Comparison of ENCODE assay signal across 9 mouse cellular contexts in genomic region chr4:134128983-134129362, GRCm38 (mm10). TPM values are rescaled to one million over a fixed set of nuclear protein-coding genes. Genes with fewer than 3 reads are reported as not detected.
DNase-seq lines count a peak whose midpoint lies in the region; ATAC-seq and TF ChIP-seq lines count a peak whose summit lies in the region.
"Had no signal": no experiment of that assay in that cellular context is flagged by ENCODE, and none has a peak within 500 bp of the region (broad histone marks: within the 10 kb centered on the region; RNA-seq: fewer than 3 reads in every experiment).

No protein-coding gene starts in this region.

- no peak for TF ChIP-seq CTCF in G1E (IDR thresholded peaks at IDR 0.05; ENCODE audit: low read depth, low read length)
- no peak for TF ChIP-seq CTCF in liver, embryonic 14.5 days (IDR thresholded peaks at IDR 0.05; ENCODE audit: low read depth)

- H3K4me3 ChIP-seq in heart, embryonic 12.5 days, result peak overlapping the region; percentile 88
- peak overlapping the region; percentile 89 for H3K4me3 ChIP-seq in G1E (ENCODE audit: low read depth, low read length)
- peak overlapping the region; percentile 62 to 67 for H3K4me3 ChIP-seq in liver, embryonic 14.5 days (ENCODE audit: insufficient read depth in 1 of 2, low read depth in 2 of 2, low read length in 2 of 2)
- H3K4me3 ChIP-seq in neural tube, embryonic 15.5 days (replicated peaks), result peak overlapping the region; percentile 91

- peak overlapping the region; percentile 86 for H3K9ac ChIP-seq in heart, embryonic 12.5 days
- peak overlapping the region; percentile 10 for H3K9ac ChIP-seq in liver, embryonic 14.5 days (replicated peaks)
- H3K9ac ChIP-seq in neural tube, embryonic 15.5 days (replicated peaks), result peak overlapping the region; percentile 85

- 2% methylated on average over 14 of the region's 14 CpGs for WGBS in heart, embryonic 12.5 days
- 2% methylated on average over 14 of the region's 14 CpGs for WGBS in liver, embryonic 14.5 days (ENCODE audit: insufficient replicate concordance)
- WGBS in neural tube, embryonic 15.5 days, result 4% methylated on average over 14 of the region's 14 CpGs

- peaks cover 42% of the 10 kb centered on the region for H3K4me1 ChIP-seq in heart, embryonic 12.5 days (replicated peaks)
- peaks cover 87% of the 10 kb centered on the region for H3K4me1 ChIP-seq in G1E (ENCODE audit: insufficient read depth, low read depth, low read length)
- H3K4me1 ChIP-seq in liver, embryonic 14.5 days (replicated peaks; ENCODE audit: control insufficient read depth in 2 of 2, insufficient read depth in 2 of 2, low read length in 1 of 2), result peaks cover 5 to 22% of the 10 kb centered on the region in 2 experiments
- H3K4me1 ChIP-seq in neural tube, embryonic 15.5 days, result peaks cover 34% of the 10 kb centered on the region

- TF ChIP-seq EP300 in liver, embryonic 14.5 days (IDR thresholded peaks at IDR 0.05; ENCODE audit: low read depth), result no peak

- H3K36me3 ChIP-seq in heart, embryonic 12.5 days, result peaks cover 21% of the 10 kb centered on the region
- H3K36me3 ChIP-seq in G1E (replicated peaks), result peaks cover 81% of the 10 kb centered on the region
- peaks cover 9% of the 10 kb centered on the region for H3K36me3 ChIP-seq in liver, embryonic 14.5 days (replicated peaks; ENCODE audit: control insufficient read depth, insufficient read depth, low read depth)
- peaks cover 10% of the 10 kb centered on the region for H3K36me3 ChIP-seq in neural tube, embryonic 15.5 days

- intact Hi-C loops in heart, postnatal 14 days (cut with DNase I), result no loop called here

- H3K9me3 ChIP-seq in heart, embryonic 12.5 days (replicated peaks), result no peaks in the 10 kb centered on the region
- no peaks in the 10 kb centered on the region for H3K9me3 ChIP-seq in G1E (replicated peaks)
- H3K9me3 ChIP-seq in liver, embryonic 14.5 days (ENCODE audit: control insufficient read depth, low read length), result no peaks in the 10 kb centered on the region
- H3K9me3 ChIP-seq in neural tube, embryonic 15.5 days (replicated peaks), result no peaks in the 10 kb centered on the region

- peak overlapping the region; percentile 86 for H3K27ac ChIP-seq in heart, embryonic 12.5 days (ENCODE audit: poor library complexity, severe bottlenecking)
- no peak overlapping the region; the same call in 1 of the 2 replicates for H3K27ac ChIP-seq in liver, embryonic 14.5 days
- H3K27ac ChIP-seq in neural tube, embryonic 15.5 days (replicated peaks), result peak overlapping the region; percentile 86

- peak overlapping the region; percentile 90 for H3K4me2 ChIP-seq in heart, embryonic 12.5 days
- peak overlapping the region; percentile 80 for H3K4me2 ChIP-seq in liver, embryonic 14.5 days (ENCODE audit: low read depth)
- H3K4me2 ChIP-seq in neural tube, embryonic 15.5 days, result peak overlapping the region; percentile 87

- H3K27me3 ChIP-seq in heart, embryonic 12.5 days (replicated peaks), result no peaks in the 10 kb centered on the region
- H3K27me3 ChIP-seq in G1E (ENCODE audit: insufficient read depth, low read length), result no peaks in the 10 kb centered on the region
- no peaks in the 10 kb centered on the region for H3K27me3 ChIP-seq in liver, embryonic 14.5 days (ENCODE audit: control insufficient read depth, insufficient read depth, low read length)
- H3K27me3 ChIP-seq in neural tube, embryonic 15.5 days (replicated peaks), result no peaks in the 10 kb centered on the region
- H3K27me3 ChIP-seq: Patski had no signal

- DNase-seq in heart, postnatal 14 days, result no peak
- DNase-seq in G1E (ENCODE audit: low spot score), result peak; percentile 77
- no peak for DNase-seq in liver, embryonic 14.5 days (ENCODE audit: low read depth in 3 of 3, low spot score in 3 of 3)
- no peak for DNase-seq in adrenal gland, adult 8-10 months
- DNase-seq in Muller cell, postnatal 12 days (ENCODE audit: inconsistent ontology term), result no peak

- ATAC-seq in heart, embryonic 12.5 days (ENCODE audit: insufficient number of reproducible peaks, low FRiP score), result peak; percentile 53
- ATAC-seq in G1E (ENCODE audit: extremely low read depth, insufficient number of reproducible peaks, low FRiP score, poor library complexity, severe bottlenecking), result no peak
- peak; percentile 24 for ATAC-seq in granulocyte monocyte progenitor cell, adult 5-6 weeks (replicated peaks; ENCODE audit: poor library complexity, severe bottlenecking)
- ATAC-seq in liver, embryonic 14.5 days (ENCODE audit: insufficient read depth), result peak; percentile 65
- ATAC-seq in neural tube, embryonic 15.5 days (ENCODE audit: low FRiP score), result peak; percentile 46

RNA-seq across cellular contexts. Expression of gene Sh3bgrl3, which starts 0.4 kb away (rescaled TPM):
- 179 and 190 TPM in 2 replicates for polyA plus RNA-seq in heart, embryonic 12.5 days (2016; fragmentation: Nextera tagmentation; extraction: Ambion mirVana)
- total RNA-seq in heart, postnatal 14 days (2021), result 10 to 100 TPM; 47.4 to 51.4 TPM
- 76.6 and 110 TPM in 2 replicates for total RNA-seq in G1E (2014; fragmentation: Nextera tagmentation)
- total RNA-seq in G1E (2017), result 98.4 and 105 TPM in 2 replicates
- 111 and 202 TPM in 2 replicates for polyA plus RNA-seq in G1E (2012)
- total RNA-seq in granulocyte monocyte progenitor cell, adult 5-6 weeks (2014; fragmentation: Nextera tagmentation), result 841 and 871 TPM in 2 replicates
- total RNA-seq in granulocyte monocyte progenitor cell, adult 5-6 weeks (2017), result 333 and 394 TPM in 2 replicates
- polyA plus RNA-seq in liver, embryonic 14.5 days (2012; rRNA removed), result 70.8 and 79.9 TPM in 2 replicates
- polyA plus RNA-seq in liver, embryonic 14.5 days (2014; fragmentation: Nextera tagmentation; extraction: Ambion mirVana), result 142 and 153 TPM in 2 replicates
- polyA plus RNA-seq in neural tube, embryonic 15.5 days (2015; fragmentation: Nextera tagmentation; extraction: Ambion mirVana), result 436 and 479 TPM in 2 replicates
- 100 to 1,000 TPM in 2 of 4 experiments, 10 to 100 TPM in 2; 81.0 to 121 (median 98.4) TPM for total RNA-seq in adrenal gland, adult 8-10 months (2022)

RNA-seq across cellular contexts. Expression of gene Ubxn11, which starts 26.6 kb away (rescaled TPM):
- polyA plus RNA-seq in heart, embryonic 12.5 days (2016; fragmentation: Nextera tagmentation; extraction: Ambion mirVana), result 2.2 and 2.7 TPM in 2 replicates
- total RNA-seq in heart, postnatal 14 days (2021), result 1 to 10 TPM; 1.4 to 1.7 TPM
- total RNA-seq in G1E (2014; fragmentation: Nextera tagmentation) (6.0 and 13.8 TPM in 2 replicates), G1E (2017) (3.4 and 3.9 TPM in 2 replicates)
- polyA plus RNA-seq in G1E (2012), result 11.3 and 13.2 TPM in 2 replicates
- total RNA-seq in granulocyte monocyte progenitor cell, adult 5-6 weeks (2014; fragmentation: Nextera tagmentation), result 14.4 and 30.2 TPM in 2 replicates
- total RNA-seq in granulocyte monocyte progenitor cell, adult 5-6 weeks (2017), result 4.8 and 11.2 TPM in 2 replicates
- 1.4 TPM in 2 replicates for polyA plus RNA-seq in liver, embryonic 14.5 days (2012; rRNA removed)
- 2.0 and 3.7 TPM in 2 replicates for polyA plus RNA-seq in liver, embryonic 14.5 days (2014; fragmentation: Nextera tagmentation; extraction: Ambion mirVana)
- polyA plus RNA-seq in neural tube, embryonic 15.5 days (2015; fragmentation: Nextera tagmentation; extraction: Ambion mirVana), result 16.2 and 19.4 TPM in 2 replicates
- total RNA-seq in adrenal gland, adult 8-10 months (2022), result 10 to 100 TPM in 2 of 4 experiments, 1 to 10 TPM in 2; 6.0 to 21.7 (median 13.2) TPM

RNA-seq across cellular contexts. Expression of gene Cd52, which starts 34.1 kb away (rescaled TPM):
- 4.3 and 5.7 TPM in 2 replicates for polyA plus RNA-seq in heart, embryonic 12.5 days (2016; fragmentation: Nextera tagmentation; extraction: Ambion mirVana)
- 10 to 100 TPM in 1 of 2 experiments, 1 to 10 TPM in 1; 3.5 to 10.3 TPM for total RNA-seq in heart, postnatal 14 days (2021)
- total RNA-seq in G1E (2014; fragmentation: Nextera tagmentation) (1.7 and 2.0 TPM in 2 replicates), G1E (2017) (17.5 and 21.1 TPM in 2 replicates)
- 1.0 and 1.3 TPM in 2 replicates for polyA plus RNA-seq in G1E (2012)
- 240 and 247 TPM in 2 replicates for total RNA-seq in granulocyte monocyte progenitor cell, adult 5-6 weeks (2014; fragmentation: Nextera tagmentation)
- total RNA-seq in granulocyte monocyte progenitor cell, adult 5-6 weeks (2017), result 259 and 330 TPM in 2 replicates
- polyA plus RNA-seq in liver, embryonic 14.5 days (2012; rRNA removed), result 17.1 and 31.5 TPM in 2 replicates
- 31.0 and 36.7 TPM in 2 replicates for polyA plus RNA-seq in liver, embryonic 14.5 days (2014; fragmentation: Nextera tagmentation; extraction: Ambion mirVana)
- 5.6 and 29.0 TPM in 2 replicates for polyA plus RNA-seq in neural tube, embryonic 15.5 days (2015; fragmentation: Nextera tagmentation; extraction: Ambion mirVana)
- 10 to 100 TPM; 13.4 to 23.4 (median 19.6) TPM for total RNA-seq in adrenal gland, adult 8-10 months (2022)
- polyA plus RNA-seq: Patski had no signal

RNA-seq across cellular contexts. Expression of gene Cep85, which starts 57.9 kb away (rescaled TPM):
- 29.5 and 30.1 TPM in 2 replicates for polyA plus RNA-seq in heart, embryonic 12.5 days (2016; fragmentation: Nextera tagmentation; extraction: Ambion mirVana)
- 10 to 100 TPM; 31.5 to 33.7 TPM for total RNA-seq in heart, postnatal 14 days (2021)
- total RNA-seq in G1E (2014; fragmentation: Nextera tagmentation), result 31.4 and 41.7 TPM in 2 replicates
- 47.4 and 64.4 TPM in 2 replicates for total RNA-seq in G1E (2017)
- 54.9 and 81.9 TPM in 2 replicates for polyA plus RNA-seq in G1E (2012)
- 20.8 and 28.9 TPM in 2 replicates for total RNA-seq in granulocyte monocyte progenitor cell, adult 5-6 weeks (2014; fragmentation: Nextera tagmentation)
- total RNA-seq in granulocyte monocyte progenitor cell, adult 5-6 weeks (2017), result 26.7 and 33.7 TPM in 2 replicates
- 14.2 and 16.9 TPM in 2 replicates for polyA plus RNA-seq in liver, embryonic 14.5 days (2012; rRNA removed)
- 30.2 and 35.2 TPM in 2 replicates for polyA plus RNA-seq in liver, embryonic 14.5 days (2014; fragmentation: Nextera tagmentation; extraction: Ambion mirVana)
- polyA plus RNA-seq in neural tube, embryonic 15.5 days (2015; fragmentation: Nextera tagmentation; extraction: Ambion mirVana), result 18.9 and 34.8 TPM in 2 replicates
- total RNA-seq in adrenal gland, adult 8-10 months (2022), result 10 to 100 TPM; 11.4 to 31.1 (median 21.4) TPM

Comparison
In these comparisons a context has a peak if more than half of its experiments do, and no peak if none do; other contexts are left out.
1. H3K9ac ChIP-seq: peak in every context shown above with its lines; median percentile 86 in heart, embryonic 12.5 days; 85 in neural tube, embryonic 15.5 days; 10 in liver, embryonic 14.5 days.
2. RNA of gene Cd52, which starts 34.1 kb away (total RNA-seq): 240 to 330 TPM in granulocyte monocyte progenitor cell, adult 5-6 weeks; 13.4 to 23.4 TPM in adrenal gland, adult 8-10 months, 1.7 to 21.1 TPM in G1E and 3.5 to 10.3 TPM in heart, postnatal 14 days; every median in the first group is over 4 times any median in the second.
3. Peak in every context shown above with its lines, with median percentiles within 50 percentile points of each other: H3K4me2 ChIP-seq and H3K4me3 ChIP-seq.